Mouse (Mus musculus): ENCODE results near the gene Coa3.
"Not testable (repeated sequence)": the region's sequence is repeated elsewhere in the genome, so short reads cannot be mapped to it uniquely, and the experiment has no call there.

Coa3 gene

DNA sequence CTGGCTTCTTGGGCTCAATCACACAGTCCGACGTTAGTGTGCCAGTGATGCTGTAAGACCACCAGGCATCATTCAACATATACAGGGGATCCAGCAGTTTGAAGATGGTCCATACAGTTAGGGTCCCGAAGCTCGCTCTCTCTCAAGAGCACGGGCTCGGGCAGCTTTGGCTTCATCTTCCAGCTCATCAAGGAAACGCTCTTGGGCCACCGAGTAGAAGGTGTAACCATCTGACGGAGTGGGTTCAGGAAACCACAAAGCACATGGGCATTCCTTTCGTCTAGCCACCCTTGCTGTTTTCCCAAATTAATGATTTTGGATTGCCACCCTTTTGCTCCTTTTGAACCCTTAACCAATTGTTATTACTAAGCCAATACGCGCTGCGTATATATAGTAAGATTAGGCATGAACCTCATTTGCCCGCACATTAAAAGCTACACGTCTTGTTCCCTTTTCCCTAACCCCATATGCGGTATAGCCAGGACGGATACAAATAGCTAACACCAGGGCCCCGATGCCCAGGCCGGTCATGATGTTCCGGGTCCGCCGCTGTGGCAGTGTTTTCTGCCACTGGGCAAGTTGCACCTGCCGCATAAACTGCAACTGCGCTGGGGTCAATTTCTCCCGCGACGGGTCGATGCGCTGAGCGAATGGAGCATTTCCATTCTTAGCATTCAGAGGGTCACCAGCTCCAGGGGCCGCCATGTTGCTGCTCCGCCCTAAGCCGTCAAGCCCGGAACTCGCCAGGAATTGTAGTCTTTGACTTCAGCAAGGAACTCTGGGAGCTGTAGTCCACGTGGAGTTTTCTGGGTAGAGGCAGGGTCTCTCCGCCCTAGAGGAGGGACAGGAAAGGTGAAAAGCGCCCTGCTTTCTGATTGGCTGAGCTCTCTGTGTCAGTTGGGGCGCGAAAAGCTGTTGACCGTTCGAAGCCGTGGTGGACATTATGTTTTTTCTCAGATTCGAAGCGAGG is at the start of gene Coa3, which contains the start of gene Cntd1:
Gene Coa3, minus strand, starts transcription at position 892 of the 970 bp plus-strand sequence.
Gene Cntd1, plus strand, starts transcription at position 790 of the 970 bp plus-strand sequence.
- peak; percentile 75 to 77 for DNase-seq (ENCODE audit: low spot score in 2 of 2)

DNA sequence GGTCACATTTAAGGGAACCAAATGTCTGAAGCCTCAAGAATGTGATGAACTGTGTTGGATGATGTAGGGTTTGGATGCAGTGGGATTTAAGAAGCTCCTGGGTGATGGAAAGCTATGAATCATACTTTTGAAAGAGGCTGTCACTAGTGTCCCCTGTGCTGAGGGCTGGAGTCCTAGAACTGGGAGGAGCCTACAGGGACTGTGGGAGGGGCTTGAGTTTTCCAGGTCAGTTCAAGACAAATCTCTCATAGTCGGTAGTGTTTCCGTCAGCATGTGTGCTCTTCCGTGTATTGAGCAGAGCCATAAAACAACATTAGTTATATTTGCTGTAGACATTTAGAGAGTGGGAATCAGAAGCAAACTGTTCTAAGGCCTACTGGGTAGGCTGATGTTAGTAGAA is 48.4 kb upstream of the Coa3 start:
- no peak for DNase-seq (ENCODE audit: low spot score in 2 of 2)

DNA sequence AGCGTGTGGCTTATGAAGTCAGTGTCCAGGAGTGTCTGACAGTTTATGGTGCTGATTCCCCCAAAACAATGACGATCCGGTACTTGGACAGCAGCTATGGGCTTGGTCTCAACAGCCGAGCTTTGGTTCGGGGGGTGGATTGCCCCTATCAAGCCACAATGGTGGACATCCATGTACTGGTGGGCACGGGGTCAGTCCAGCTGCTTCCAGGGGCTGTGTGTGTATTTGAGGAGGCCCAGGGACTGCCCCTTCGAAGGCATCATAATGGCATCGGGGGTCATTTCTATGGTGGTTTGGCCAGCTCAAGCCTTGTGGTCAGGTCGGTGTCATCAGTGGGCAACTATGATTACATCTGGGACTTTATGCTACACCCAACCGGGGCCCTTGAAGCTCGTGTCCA is 47.2 kb upstream of the Coa3 start:
- no peak for DNase-seq (ENCODE audit: low spot score in 2 of 2)

DNA sequence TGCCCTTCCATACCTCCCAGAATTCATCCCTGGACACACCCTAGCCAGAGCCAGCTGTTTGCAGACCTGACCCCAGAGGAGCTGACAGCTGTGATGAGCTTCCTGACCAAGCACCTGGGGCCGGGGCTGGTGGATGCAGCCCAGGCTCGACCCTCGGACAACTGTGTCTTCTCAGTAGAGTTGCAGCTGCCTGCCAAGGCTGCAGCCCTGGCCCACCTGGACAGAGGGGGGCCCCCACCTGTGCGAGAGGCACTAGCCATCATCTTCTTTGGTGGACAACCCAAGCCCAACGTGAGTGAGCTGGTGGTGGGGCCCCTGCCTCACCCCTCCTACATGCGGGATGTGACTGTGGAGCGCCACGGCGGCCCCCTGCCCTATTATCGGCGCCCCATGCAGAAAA is 46.3 kb upstream of the Coa3 start:
- not testable (repeated sequence) for DNase-seq (ENCODE audit: low spot score in 2 of 2)

DNA sequence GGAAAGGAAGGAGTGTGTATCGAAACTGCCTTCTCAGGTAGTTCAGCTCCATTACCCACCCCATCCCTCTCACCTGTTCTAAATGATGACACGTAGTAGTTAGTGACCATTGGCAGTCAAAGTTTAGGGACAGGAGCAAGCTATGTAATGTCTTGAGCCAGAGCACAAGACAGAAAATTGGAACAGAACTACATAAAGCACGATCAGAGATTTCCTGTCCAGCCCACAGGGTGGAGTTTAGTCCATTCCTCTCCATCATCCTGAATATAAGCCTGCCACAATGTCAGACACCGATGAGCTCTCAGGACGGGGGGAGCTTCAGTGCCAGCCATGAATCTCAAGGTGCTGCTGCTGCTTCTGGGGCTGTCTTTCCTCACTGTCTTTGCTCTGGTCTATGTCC is 45.8 kb upstream of the Coa3 start, which contains the start of gene Aoc2:
Gene Aoc2, plus strand, starts transcription at position 301 of the 400 bp plus-strand sequence.
- DNase-seq (ENCODE audit: low spot score in 2 of 2), result no peak

DNA sequence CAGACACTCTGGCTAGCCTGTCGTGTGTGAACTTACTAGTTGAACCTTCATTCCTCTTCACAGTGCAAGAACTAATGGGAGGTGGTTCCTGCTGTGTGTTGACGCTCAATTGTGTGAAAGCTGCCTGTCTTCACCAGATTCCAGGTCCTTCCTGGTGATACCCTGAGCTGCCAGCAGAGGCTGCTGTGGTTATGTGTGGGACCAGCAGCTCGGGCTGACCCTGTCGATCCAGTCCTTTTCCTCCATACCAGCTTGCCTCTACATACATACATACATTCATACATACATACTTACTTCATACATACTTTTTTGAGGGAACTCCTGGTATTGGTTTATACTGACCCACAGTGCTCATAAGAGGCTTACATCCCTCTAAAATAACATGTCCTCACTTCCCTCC is 44.7 kb upstream of the Coa3 start:
- peak; percentile 33 to 56 for DNase-seq (ENCODE audit: low spot score in 2 of 2)

DNA sequence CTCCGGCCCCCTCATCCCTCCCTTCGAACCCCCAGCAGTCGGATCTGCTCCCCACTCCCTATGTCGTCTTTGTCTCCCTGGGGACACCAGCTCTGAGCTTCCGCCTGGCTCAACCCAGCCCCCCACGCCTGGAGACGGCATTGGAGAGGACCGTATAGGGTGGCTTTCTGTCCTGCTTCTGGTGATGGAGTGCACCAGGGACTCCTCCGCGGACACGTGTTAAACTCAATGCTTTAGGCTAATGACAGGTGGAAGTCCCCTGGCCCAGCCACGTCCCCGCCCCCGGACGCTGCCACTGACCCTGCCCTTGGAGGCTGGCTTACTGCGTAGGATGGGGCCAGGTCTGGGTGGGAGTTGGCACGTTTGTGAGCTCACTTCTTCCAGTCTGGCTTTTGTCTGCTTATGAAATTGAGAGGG is 37.6 kb upstream of the Coa3 start:
- DNase-seq (ENCODE audit: low spot score in 2 of 2), result no peak

DNA sequence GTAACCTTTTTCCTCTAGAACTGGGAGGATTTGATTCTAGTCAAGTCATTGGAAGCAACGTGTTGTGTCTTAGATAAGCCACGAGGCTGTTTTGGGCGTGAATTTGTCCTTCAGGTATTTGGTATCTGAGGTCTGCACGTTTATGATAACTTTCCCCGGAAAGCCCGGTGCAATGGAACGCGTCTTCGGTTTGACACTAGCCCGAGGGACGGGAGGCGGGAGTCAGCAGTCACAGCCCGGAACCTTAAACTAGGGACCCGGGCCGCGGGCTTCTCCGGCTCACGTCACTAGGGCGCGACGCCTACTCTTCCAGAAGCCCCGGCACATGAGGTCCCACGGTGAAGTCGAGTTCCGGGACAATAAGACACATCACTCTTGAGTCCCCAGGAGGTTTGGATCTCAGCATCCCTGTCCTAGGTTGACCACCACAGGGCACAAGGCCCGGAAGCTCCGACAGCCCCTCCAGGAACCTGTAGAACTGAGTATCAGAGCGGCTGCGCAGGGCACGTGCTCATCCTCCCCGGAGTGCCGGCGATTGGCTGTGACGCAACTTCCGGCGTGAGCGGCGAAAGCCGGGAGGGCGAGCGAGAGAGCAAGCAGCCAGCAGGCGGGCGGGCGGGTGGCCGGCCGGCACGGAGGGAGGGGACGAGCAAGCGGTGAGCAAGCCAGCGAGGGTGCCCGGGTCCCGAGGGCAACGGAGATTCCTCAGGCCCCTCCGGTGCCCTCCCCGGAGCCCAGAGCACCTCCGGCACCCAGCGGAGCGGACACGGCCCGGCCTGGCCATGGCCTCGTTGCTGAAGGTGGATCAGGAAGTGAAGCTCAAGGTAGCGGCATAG is 37.0 kb upstream of the Coa3 start, which contains the start of gene Psme3:
Gene Psme3, plus strand, starts transcription at position 549 of the 836 bp plus-strand sequence.
- peak; percentile 90 to 92 for DNase-seq (ENCODE audit: low spot score in 2 of 2)

DNA sequence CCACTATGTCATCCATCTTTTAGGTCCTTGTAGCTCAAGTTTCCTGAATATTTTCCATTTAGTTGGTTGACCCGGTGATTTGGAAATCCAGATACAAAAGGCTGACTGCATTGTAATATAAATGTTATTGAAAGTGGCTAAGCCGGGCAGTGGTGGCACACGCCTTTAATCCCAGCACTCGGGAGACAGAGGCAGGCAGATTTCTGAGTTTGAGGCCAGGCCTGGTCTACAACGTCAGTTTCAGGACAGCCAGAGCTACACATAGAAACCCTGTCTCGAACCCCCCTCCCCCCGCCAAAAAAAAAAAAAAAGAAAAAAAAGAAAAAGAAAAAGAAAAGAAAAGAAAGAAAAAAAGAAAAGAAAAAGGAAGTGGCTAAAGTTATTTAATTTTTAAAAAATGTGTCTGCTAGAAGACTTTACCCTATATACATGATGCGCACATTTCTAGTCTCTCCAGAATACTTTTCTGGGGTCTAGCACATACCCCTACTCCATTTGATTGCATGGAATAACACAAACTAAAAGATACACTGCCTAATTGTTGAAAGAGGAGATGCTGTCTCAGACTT is 36.3 kb upstream of the Coa3 start:
- DNase-seq (ENCODE audit: low spot score in 2 of 2), result no peak

DNA sequence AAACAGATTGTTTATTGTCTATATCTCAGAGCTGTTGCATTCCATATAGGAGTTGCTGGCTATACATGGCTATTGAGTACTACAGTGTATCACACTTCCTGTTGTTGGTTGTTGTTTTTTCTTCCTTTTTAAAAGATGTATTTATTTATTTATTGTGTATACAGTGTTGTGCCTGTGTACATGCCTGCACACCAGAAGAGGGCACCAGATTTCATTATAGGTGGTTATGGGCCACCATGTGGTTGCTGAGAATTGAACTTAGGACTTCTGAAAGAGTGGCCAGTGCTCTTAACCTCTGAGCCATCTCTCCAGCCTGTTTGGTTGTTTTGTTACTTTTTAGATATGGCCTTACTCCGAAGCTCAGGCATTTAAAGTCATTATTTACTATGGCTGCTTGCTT is 35.7 kb upstream of the Coa3 start:
- no peak for DNase-seq (ENCODE audit: low spot score in 2 of 2)

DNA sequence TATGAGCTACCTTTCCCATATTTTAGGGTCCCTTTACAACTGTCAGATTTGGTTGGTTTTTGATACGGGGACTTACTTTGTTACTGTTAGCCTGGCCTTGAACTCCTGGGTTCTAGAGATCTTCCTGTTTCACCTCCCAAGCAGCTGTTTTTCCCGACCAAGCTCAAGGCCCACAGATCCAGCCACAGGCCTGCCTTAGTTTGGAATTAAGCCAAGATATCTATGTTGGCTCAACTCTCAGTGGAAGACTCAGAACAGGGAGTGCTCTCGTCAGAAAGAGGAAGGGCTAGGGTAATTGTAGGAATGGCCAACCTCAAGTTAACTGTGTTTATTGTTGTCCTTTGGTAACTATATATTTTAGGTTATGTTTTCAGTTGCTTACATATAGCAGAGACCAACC is 33.2 kb upstream of the Coa3 start:
- no peak for DNase-seq (ENCODE audit: low spot score in 2 of 2)

DNA sequence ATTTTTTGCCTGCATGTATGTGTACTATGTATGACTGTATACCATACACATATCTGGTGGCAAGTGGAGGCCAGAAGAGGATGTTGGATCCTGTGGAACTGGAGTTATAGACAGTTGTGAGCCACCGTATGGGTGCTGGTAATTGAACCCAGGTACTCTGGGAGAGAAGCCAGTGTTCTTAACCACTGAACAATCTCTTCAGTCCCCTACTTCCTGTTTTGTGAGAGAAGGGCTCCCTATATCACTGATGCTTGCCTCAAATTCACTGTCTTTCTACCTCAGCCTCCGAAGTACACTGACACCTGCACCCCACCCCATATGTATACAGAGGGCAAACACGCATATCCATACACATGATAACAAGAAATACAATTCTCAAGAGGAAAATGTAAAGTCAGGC is 32.2 kb upstream of the Coa3 start:
- no peak for DNase-seq (ENCODE audit: low spot score in 2 of 2)

DNA sequence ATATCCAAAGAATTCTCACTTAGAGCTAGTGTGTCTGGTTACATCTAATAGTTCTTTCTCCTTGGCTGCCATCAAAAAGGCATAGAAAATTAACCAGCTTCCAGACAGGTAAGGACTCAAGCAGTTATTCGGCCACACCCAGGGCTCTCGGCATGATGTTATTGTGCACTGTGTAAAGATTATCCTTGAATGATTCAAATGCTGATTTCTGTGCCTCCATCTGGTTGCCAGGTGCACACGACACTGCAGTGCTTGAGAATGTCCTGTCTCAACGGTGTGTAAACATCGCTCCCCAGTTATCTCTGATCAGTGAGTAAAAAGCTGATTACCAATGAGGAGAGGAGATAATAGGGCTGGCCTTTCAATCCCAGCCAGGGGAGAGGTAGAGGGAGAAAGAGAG is 28.8 kb upstream of the Coa3 start:
- DNase-seq (ENCODE audit: low spot score in 2 of 2), result no peak

DNA sequence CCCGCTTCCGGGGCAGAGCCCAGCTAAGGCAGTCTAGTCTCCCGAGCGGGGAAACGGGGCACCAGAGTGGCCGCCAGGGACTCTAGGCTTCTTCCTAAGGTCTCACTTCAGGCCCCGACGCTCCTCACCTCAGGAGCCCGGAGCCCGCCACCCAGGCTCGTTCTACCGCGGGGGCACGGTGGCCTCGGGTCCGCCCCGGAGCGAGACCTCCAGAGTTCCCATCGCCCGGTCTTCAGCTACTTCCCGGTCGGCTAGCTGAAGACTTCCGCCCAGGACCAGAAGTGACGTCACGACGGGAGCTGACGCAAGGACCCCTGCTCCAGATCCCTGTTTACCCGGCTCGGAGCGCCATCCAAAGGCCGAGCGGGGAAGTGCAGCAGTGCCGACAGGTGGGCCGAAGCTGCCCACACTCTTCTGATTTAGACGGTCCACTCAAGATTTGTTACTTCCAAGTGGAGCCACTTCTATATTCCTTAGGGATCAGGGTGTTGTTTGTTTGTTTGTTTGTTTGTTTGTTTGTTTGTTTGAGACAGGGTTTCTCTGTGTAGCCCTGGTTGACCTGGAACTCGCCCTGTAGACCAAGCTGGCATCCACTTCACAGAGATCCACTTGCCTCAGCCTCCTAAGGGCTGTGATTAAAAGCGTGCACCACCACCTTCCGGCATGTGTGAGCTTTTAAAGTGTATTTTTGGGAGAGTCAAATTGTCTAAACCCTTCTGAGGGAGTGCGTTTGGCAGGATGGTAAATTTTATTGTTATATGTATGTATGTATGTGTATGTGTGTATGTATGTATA is 23.3 kb upstream of the Coa3 start, which contains the start of gene Becn1:
Gene Becn1, minus strand, starts transcription at position 283 of the 795 bp plus-strand sequence.
- peak; percentile 90 to 95 for DNase-seq (ENCODE audit: low spot score in 2 of 2)

DNA sequence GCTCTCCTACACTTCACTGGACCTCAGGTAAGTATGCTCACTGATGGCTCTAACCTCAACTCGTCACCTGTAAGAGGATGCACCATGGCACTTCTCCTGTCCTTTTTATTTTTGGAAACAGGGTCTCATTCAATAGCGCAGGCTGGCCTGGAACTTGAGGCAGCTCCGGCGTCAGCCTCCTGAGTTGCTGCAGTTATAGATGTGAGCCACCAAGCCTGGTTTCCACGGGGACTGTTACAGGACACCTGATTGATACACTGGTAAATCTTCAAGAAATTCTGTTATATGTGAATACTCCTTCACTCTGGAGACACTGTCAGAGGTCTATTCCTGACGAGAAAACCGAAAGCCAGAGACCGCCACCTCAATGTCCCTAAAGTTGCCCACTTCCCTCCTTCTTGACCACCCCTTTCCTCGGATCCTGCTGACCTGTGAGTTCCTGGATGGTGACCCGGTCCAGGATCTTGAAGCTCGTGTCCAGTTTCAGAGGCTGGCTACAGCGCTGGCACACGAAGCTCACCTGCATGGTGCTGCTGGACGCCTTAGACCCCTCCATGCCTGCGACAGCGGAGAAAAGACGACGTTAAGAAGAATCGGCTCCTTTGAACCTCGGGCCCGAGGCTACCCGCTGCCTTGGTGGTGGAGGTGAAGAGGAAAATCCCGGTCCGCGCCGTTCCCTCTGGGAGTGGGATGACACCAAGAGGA is 22.5 kb upstream of the Coa3 start:
- DNase-seq (ENCODE audit: low spot score in 2 of 2), result no peak

DNA sequence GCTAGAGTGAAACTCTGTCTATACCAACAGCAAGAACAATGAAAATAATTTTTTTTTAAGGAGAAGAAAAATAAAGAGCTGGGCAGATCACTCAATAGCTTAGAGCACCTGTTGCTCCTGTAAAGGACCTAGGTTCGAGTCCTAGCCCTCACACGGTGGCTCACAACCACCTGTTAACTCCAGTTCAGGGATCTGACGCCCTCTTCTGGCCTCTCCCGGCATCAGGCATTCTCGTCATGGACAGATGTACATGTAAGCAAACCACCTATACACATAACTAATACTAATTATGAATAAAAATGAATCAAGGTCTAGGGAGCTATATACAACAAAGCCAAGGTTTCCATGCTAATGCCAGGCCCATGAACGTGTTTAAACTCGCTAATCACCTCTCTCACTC is 22.0 kb upstream of the Coa3 start:
- no peak for DNase-seq (ENCODE audit: low spot score in 2 of 2)

DNA sequence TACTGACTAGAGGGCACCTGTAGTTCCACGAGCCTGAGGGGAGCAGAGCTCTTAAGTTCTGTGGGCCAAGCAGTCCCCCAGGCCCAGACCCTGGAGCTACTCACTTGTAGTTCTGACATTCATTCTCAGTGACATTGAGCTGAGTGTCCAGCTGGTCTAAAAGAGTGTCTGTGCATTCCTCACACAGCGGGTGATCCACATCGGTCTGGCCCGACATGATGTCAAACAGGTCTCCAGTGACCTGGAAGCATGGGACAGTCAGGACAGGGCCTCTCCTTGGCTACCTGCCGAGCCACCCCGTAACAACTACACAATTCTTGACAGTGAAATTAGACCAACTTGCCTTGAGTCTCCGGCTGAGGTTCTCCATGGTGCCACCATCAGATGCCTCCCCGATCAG is 16.3 kb upstream of the Coa3 start:
- no peak for DNase-seq (ENCODE audit: low spot score in 2 of 2)

DNA sequence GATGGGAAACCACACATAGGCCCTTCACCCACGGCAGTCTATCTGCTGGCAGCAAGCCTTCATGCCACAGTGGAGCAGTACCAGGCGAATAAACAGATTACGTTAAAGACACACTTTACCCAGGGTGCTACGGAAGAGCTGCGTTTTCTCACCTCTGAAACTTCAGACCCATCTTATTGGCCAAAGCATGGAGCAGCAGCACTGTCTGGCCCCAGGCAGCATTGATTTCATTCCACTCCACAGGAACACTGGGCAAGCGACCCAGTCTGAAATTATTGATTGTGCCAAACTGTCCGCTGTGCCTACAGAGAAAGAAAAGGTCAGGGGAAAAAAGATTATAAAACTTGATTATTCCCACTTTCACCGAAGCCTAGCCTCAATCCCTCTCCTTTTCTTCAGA is 12.3 kb upstream of the Coa3 start:
- no peak for DNase-seq (ENCODE audit: low spot score in 2 of 2)

DNA sequence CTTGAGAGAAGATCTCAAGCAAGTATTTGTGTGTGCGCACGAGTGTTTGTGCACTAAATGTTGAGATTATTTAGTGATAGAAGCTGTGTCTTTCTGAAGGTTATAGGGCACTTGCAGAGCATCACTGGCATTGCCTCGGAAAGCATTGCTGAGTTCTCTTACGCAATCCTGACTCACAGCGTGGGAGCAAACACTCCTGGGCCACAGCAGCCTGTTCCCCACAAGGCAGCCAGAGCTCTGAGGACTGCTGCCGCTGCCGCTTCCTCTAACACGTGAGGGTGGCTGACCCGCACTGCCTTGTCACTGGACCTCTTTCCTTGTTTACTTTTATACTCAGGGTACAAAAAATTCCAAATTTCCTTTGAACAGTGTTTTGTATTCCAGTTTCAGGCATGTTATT is 8.4 kb upstream of the Coa3 start:
- DNase-seq (ENCODE audit: low spot score in 2 of 2), result no peak

DNA sequence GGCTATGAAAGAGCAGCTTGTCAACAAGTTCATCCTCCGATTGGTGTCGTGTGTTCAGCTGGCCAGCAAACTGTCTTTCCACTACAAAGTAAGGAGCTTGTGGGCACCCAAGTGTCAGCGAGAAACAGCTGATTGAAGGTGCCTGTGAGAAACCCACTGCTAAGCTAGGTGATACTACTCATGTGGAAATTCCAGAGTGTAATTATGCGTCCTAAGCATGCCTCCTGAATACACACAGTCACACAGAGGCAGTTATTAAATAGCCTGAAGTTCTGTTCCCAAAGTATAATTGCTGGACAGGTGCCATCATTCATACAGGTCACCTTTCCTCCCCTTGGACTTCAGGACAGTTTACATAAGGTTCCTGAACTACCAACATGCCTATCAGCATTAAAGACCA is 4.9 kb upstream of the Coa3 start:
- DNase-seq (ENCODE audit: low spot score in 2 of 2), result no peak

DNA sequence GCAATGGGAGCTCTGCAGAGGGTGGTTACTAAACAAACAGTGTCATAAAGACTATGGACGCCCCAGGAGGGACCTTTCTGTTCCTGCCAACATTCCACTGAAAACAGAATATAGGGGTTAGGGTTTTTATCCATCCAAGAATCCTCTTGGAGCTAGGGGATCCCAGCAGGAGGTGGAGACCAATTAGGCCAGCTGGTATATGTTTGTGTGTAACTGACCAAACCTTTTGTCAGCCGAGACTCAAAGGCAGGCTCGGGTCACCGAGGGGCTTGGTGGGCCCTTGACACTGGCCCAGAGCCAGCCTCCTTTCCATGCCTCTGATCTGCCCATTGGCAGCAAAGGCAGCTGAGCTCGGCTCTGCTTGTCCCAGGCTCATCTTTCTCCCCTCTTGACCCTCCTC is 4.0 kb upstream of the Coa3 start:
- DNase-seq (ENCODE audit: low spot score in 2 of 2), result no peak
